Mouse (Mus musculus) MEL (cell line): ENCODE data around the gene Fhl2. TPM values are rescaled to one million over a fixed set of nuclear protein-coding genes. Genes with fewer than 3 reads are reported as not detected.

Source experiments
- DNase-seq: peaks from one replicate; pipeline ENCODE4 v3.0.0; 2011; ENCODE audit warnings: low read depth, low spot score
- H3K27ac ChIP-seq: 2 replicates; pipeline ENCODE4 v1.5.1; 2012; ENCODE audit warnings: low read depth, mild to moderate bottlenecking, control low read depth, low read length, moderate library complexity; ENCODE audit not compliant: control insufficient read depth
- H3K27me3 ChIP-seq, 2 experiments: fragments of 150-350 bp in 1 of 2; sonication (generic) in 1 of 2; 2 replicates each; pipeline ENCODE4 v1.6.1; 2012; ENCODE audit warnings: low read length in 2 of 2, mild to moderate bottlenecking in 2 of 2, improper control_type of control experiment in 1 of 2, moderate library complexity in 1 of 2; ENCODE audit not compliant: insufficient read depth in 2 of 2, control insufficient read depth in 1 of 2
- H3K36me3 ChIP-seq, 2 experiments: 2 replicates each; pipeline ENCODE4 v1.6.1; 2012 to 2014; ENCODE audit warnings: low read length in 2 of 2, improper control_type of control experiment in 1 of 2, inconsistent platforms in 1 of 2, mild to moderate bottlenecking in 1 of 2; ENCODE audit not compliant: insufficient read depth in 2 of 2, control insufficient read depth in 1 of 2
- H3K4me1 ChIP-seq, 2 experiments: fragments of 150-350 bp in 1 of 2; sonication (generic) in 1 of 2; 2 replicates each; pipeline ENCODE4 v1.6.1; 2012; ENCODE audit warnings: low read length in 2 of 2, improper control_type of control experiment in 1 of 2, mild to moderate bottlenecking in 1 of 2; ENCODE audit not compliant: insufficient read depth in 2 of 2, control insufficient read depth in 1 of 2
- H3K4me3 ChIP-seq, 2 experiments: fragments of 150-350 bp in 1 of 2; sonication (generic) in 1 of 2; 2 replicates each; pipeline ENCODE4 v1.5.1; 2012; ENCODE audit warnings: low read depth in 2 of 2, low read length in 2 of 2, mild to moderate bottlenecking in 2 of 2, moderate library complexity in 2 of 2, control low read depth in 1 of 2, improper control_type of control experiment in 1 of 2; ENCODE audit not compliant: control insufficient read depth in 1 of 2, insufficient read depth in 1 of 2
- H3K79me2 ChIP-seq: 2 replicates; pipeline ENCODE4 v1.6.1; 2012; ENCODE audit warnings: mild to moderate bottlenecking, low read length, moderate library complexity; ENCODE audit not compliant: control insufficient read depth, poor library complexity, insufficient read depth
- H3K9ac ChIP-seq: 2 replicates; pipeline ENCODE4 v1.6.1; 2012; ENCODE audit warnings: low read depth, mild to moderate bottlenecking, control low read depth, low read length, moderate library complexity; ENCODE audit not compliant: control insufficient read depth, poor library complexity, severe bottlenecking
- H3K9me3 ChIP-seq: fragments of 150-350 bp; sonication (generic); replicated peaks from 2 replicates; pipeline ENCODE4 v1.6.1; 2012; ENCODE audit warnings: mild to moderate bottlenecking, low read length, improper control_type of control experiment, moderate library complexity; ENCODE audit not compliant: insufficient read depth
- CHD2 ChIP-seq: IDR thresholded peaks from 2 replicates; pipeline ENCODE4 v1.6.1; 2011; ENCODE audit warnings: low read length, improper control_type of control experiment
- CTCF ChIP-seq, 3 experiments: IDR thresholded peaks in 2 of 3; conservative IDR thresholded peaks in 1 of 3; 2 replicates each; pipeline ENCODE4 v1.5.1; 2011 to 2012; ENCODE audit warnings: low read length in 3 of 3, low read depth in 2 of 3, mild to moderate bottlenecking in 2 of 3, improper control_type of control experiment in 1 of 3, inconsistent platforms in 1 of 3, mixed read lengths in 1 of 3, moderate library complexity in 1 of 3; ENCODE audit not compliant: control insufficient read depth in 1 of 3, insufficient read depth in 1 of 3, poor library complexity in 1 of 3, severe bottlenecking in 1 of 3
- EP300 ChIP-seq, 2 experiments: IDR thresholded peaks; 2 replicates each; pipeline ENCODE4 v1.6.1; 2011; ENCODE audit warnings: improper control_type of control experiment in 2 of 2, low read length in 2 of 2, low read depth in 1 of 2, mild to moderate bottlenecking in 1 of 2
- GATA1 ChIP-seq: IDR thresholded peaks from 2 replicates; pipeline ENCODE4 v1.6.1; 2011; ENCODE audit warnings: low read depth, low read length, improper control_type of control experiment
- KAT2A ChIP-seq: conservative IDR thresholded peaks from 2 replicates; pipeline ENCODE4 v1.6.1; 2012; ENCODE audit warnings: low read depth, low read length, improper control_type of control experiment, inconsistent platforms
- MAFK ChIP-seq: IDR thresholded peaks from 2 replicates; pipeline ENCODE4 v1.6.1; 2011; ENCODE audit warnings: low read depth, mild to moderate bottlenecking, low read length, improper control_type of control experiment, borderline replicate concordance
- MEF2A ChIP-seq: IDR thresholded peaks from 2 replicates; pipeline ENCODE4 v1.6.1; 2014; ENCODE audit warnings: low read depth, mild to moderate bottlenecking, inconsistent platforms, low read length, improper control_type of control experiment; ENCODE audit not compliant: poor library complexity, insufficient replicate concordance, severe bottlenecking; ENCODE audit errors: extremely low read depth
- MXI1 ChIP-seq: IDR thresholded peaks from 2 replicates; pipeline ENCODE4 v1.6.1; 2011; ENCODE audit warnings: mild to moderate bottlenecking, low read depth, low read length, improper control_type of control experiment
- MYC ChIP-seq: IDR thresholded peaks from 2 replicates; pipeline ENCODE4 v1.6.1; 2011; ENCODE audit warnings: low read depth, mild to moderate bottlenecking, low read length, improper control_type of control experiment, moderate library complexity
- NRF1 ChIP-seq: IDR thresholded peaks from 2 replicates; pipeline ENCODE4 v1.6.1; 2014; ENCODE audit warnings: low read depth, mild to moderate bottlenecking, inconsistent platforms, low read length, improper control_type of control experiment, moderate library complexity; ENCODE audit not compliant: poor library complexity, insufficient read depth, severe bottlenecking
- POLR2AphosphoS2 ChIP-seq: IDR thresholded peaks from 2 replicates; pipeline ENCODE4 v1.6.1; 2011; ENCODE audit warnings: low read length, improper control_type of control experiment
- POLR2AphosphoS5 ChIP-seq: IDR thresholded peaks from 2 replicates; pipeline ENCODE4 v1.6.1; 2012; ENCODE audit warnings: low read depth, borderline replicate concordance, mild to moderate bottlenecking, inconsistent platforms, low read length, moderate library complexity, mixed read lengths
- RCOR1 ChIP-seq: IDR thresholded peaks from 2 replicates; pipeline ENCODE4 v1.6.1; 2012; ENCODE audit warnings: low read depth, mild to moderate bottlenecking, inconsistent platforms, low read length, improper control_type of control experiment
- SMC3 ChIP-seq: IDR thresholded peaks from 2 replicates; pipeline ENCODE4 v1.6.1; 2011; ENCODE audit warnings: low read depth, low read length, improper control_type of control experiment
- TAL1 ChIP-seq: IDR thresholded peaks from 2 replicates; pipeline ENCODE4 v1.6.1; 2012; ENCODE audit warnings: mild to moderate bottlenecking, inconsistent platforms, low read length, moderate library complexity, mixed read lengths
- TBP ChIP-seq: IDR thresholded peaks from 2 replicates; pipeline ENCODE4 v1.8.0; 2011; ENCODE audit warnings: low read depth, low read length, improper control_type of control experiment
- TCF12 ChIP-seq: IDR thresholded peaks from 2 replicates; pipeline ENCODE4 v1.6.1; 2014; ENCODE audit warnings: low read depth, mild to moderate bottlenecking, inconsistent platforms, low read length, improper control_type of control experiment, moderate library complexity
- USF2 ChIP-seq, 2 experiments: IDR thresholded peaks; 2 replicates each; pipeline ENCODE4 v1.6.1; 2011 to 2012; ENCODE audit warnings: improper control_type of control experiment in 2 of 2, low read length in 2 of 2, borderline replicate concordance in 1 of 2, inconsistent platforms in 1 of 2, low read depth in 1 of 2, mild to moderate bottlenecking in 1 of 2; ENCODE audit not compliant: insufficient read depth in 1 of 2
- ZMIZ1 ChIP-seq: IDR thresholded peaks from 2 replicates; pipeline ENCODE4 v1.6.1; 2012; ENCODE audit warnings: low read depth, mild to moderate bottlenecking, inconsistent platforms, low read length, improper control_type of control experiment, moderate library complexity
- polyA plus RNA-seq, 2 experiments: library from polyadenylated mRNA; stranded (reverse) in 1 of 2; unstranded in 1 of 2; fragments of >175 nt in 1 of 2; fragments of >200 nt in 1 of 2; gene quantifications; 2 replicates each; pipeline versions ENCODE4 v1.2.1 to v1.2.4; 2012; ENCODE audit warnings: low replicate concordance in 2 of 2, low read depth in 1 of 2; ENCODE audit not compliant: insufficient read length in 2 of 2, insufficient read depth in 1 of 2, missing spikeins in 1 of 2
- total RNA-seq: library from RNA; depleted of rRNA; stranded (reverse); fragments of 300-350 nt; gene quantifications from 2 replicates; pipeline ENCODE4 v1.2.3, GENCODE M21; 2012

The Fhl2 gene
- total and polyA plus RNA-seq, 3 experiments, result not detected

- Histone ChIP-seq H3K9me3 (no peaks in the 10 kb centered on the region), H3K4me1 (no peaks in the 10 kb centered on the region), H3K4me3 (no peak overlapping the region), H3K79me2 (no peaks in the 10 kb centered on the region), H3K9ac (no peak overlapping the region), H3K27me3 (peaks cover 0 to 3% of the 10 kb centered on the region in 2 experiments; a peak in 2 of 4 replicates), H3K36me3 (no peaks in the 10 kb centered on the region), H3K27ac (no peak overlapping the region)
- TF ChIP-seq CHD2 (no peak), USF2 (IDR thresholded peaks at IDR 0.05; ENCODE audit: borderline replicate concordance in 1 of 2, insufficient read depth in 1 of 2, low read depth in 1 of 2, low read length in 2 of 2) (no peak), GATA1 (no peak), MEF2A (no peak), RCOR1 (no peak), MYC (no peak), MAFK (no peak)
- no peak for DNase-seq
Observed at GRCm38 (mm10) chr1:43127820-43128610, 68.8 kb downstream of the Fhl2 start.

- TF ChIP-seq ZMIZ1 (no peak), NRF1 (no peak), CTCF (IDR thresholded peaks at IDR 0.05 in 2 of 3, conservative IDR thresholded peaks at IDR 0.05 in 1 of 3; ENCODE audit: control insufficient read depth in 1 of 3, insufficient read depth in 1 of 3, low read depth in 2 of 3, low read length in 3 of 3, poor library complexity in 1 of 3, severe bottlenecking in 1 of 3) (no peak), MXI1 (no peak), TAL1 (no peak)
- Histone ChIP-seq H3K9ac (no peak overlapping the region), H3K9me3 (no peaks in the 10 kb centered on the region), H3K27ac (no peak overlapping the region), H3K79me2 (no peaks in the 10 kb centered on the region), H3K4me3 (no peak overlapping the region), H3K27me3 (peaks cover 0 to 3% of the 10 kb centered on the region in 2 experiments; a peak in 2 of 4 replicates), H3K4me1 (no peaks in the 10 kb centered on the region), H3K36me3 (no peaks in the 10 kb centered on the region)
- DNase-seq, result no peak
Observed at GRCm38 (mm10) chr1:43127196-43127595, 69.6 kb downstream of the Fhl2 start.

- no peak for DNase-seq
- Histone ChIP-seq H3K27me3 (no peaks in the 10 kb centered on the region; a peak in 1 of 4 replicates), H3K4me1 (no peaks in the 10 kb centered on the region), H3K36me3 (no peaks in the 10 kb centered on the region), H3K9me3 (no peaks in the 10 kb centered on the region), H3K4me3 (no peak overlapping the region), H3K27ac (no peak overlapping the region), H3K79me2 (no peaks in the 10 kb centered on the region), H3K9ac (no peak overlapping the region)
- TF ChIP-seq POLR2AphosphoS2 (no peak), TCF12 (no peak), USF2 (IDR thresholded peaks at IDR 0.05; ENCODE audit: borderline replicate concordance in 1 of 2, insufficient read depth in 1 of 2, low read depth in 1 of 2, low read length in 2 of 2) (no peak), CHD2 (no peak), EP300 (IDR thresholded peaks at IDR 0.05; ENCODE audit: low read depth in 1 of 2, low read length in 2 of 2) (no peak), SMC3 (no peak), KAT2A (no peak), MEF2A (no peak), POLR2AphosphoS5 (no peak), TBP (no peak)
Observed at GRCm38 (mm10) chr1:43124726-43125125, 72.1 kb downstream of the Fhl2 start.
